Comparison of ENCODE assay signal across 8 mouse cellular contexts in the genomic region with DNA sequence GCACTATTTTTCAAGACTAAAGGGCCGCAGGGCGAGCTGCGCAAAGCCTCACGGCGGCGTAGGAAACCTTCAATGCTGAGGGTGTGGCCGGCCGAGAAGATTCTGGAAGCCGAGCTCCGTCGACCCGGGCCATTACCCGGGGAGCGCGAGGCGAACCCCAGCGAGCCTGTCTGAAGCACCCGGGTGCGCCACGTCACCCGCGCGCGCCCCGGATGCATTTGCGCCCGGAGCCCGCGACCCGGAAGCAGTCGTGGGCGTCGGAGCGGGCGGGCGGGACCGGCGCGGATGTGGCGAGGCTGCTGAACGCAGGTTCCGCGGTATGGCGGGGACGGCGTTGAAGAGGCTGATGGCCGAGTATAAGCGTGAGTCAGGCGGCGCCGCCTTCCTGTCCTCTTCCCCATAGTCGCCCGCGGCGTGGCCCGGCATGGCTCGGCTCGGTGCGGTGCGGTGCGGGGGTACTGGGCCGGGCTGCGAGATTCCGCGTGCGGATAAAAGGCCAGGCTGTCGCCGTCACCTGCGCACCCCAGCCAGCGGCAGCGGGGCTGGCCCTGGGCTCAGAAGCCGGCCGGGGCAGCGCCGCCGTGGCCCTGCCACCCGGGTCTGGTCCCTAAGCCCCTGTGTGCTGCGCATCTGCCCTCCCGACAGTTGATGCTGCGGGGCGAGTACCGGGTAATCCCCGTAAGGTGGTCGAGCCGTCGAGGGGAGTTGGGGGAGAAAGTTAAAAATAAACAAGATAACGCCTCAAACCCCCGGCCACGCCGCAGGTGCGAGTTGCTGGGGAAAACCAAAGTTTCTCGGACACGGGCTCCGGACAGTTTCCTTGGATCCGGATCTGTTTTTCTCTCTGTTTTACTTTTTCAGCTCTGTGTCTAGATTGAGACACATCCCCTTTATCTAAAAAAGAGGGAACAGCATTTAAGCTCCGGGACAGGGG. TPM values are rescaled to one million over a fixed set of nuclear protein-coding genes. Genes with fewer than 3 reads are reported as not detected.
DNase-seq lines count a peak whose midpoint lies in the region; ATAC-seq and TF ChIP-seq lines count a peak whose summit lies in the region.

Gene Ube2g2, plus strand, starts transcription at position 221 of the 934 bp plus-strand sequence.

- H3K4me3 ChIP-seq in G1E (ENCODE audit: low read depth, low read length) = peak within 1 kb of the TSS; percentile 97
- H3K4me3 ChIP-seq in forebrain, embryonic 16.5 days (replicated peaks; ENCODE audit: low read length) = peak within 1 kb of the TSS; percentile 99
- H3K4me3 ChIP-seq in layer of hippocampus, adult 2 months = peak within 1 kb of the TSS; percentile 82
- peak within 1 kb of the TSS; percentile 99 for H3K4me3 ChIP-seq in lung, embryonic 14.5 days (ENCODE audit: low read depth, low read length)

- H3K4me1 ChIP-seq in G1E (ENCODE audit: insufficient read depth, low read depth, low read length) = peaks cover 48% of the 10 kb centered on the region
- H3K4me1 ChIP-seq in forebrain, embryonic 16.5 days (replicated peaks; ENCODE audit: control insufficient read depth, insufficient read depth, low read length) = peaks cover 36% of the 10 kb centered on the region
- H3K4me1 ChIP-seq in lung, embryonic 14.5 days (ENCODE audit: insufficient read depth) = peaks cover 8% of the 10 kb centered on the region; the same call in 1 of the 2 replicates

- peak within 1 kb of the TSS; percentile 95 for H3K9ac ChIP-seq in forebrain, embryonic 16.5 days (replicated peaks; ENCODE audit: low read depth, low read length)
- peak within 1 kb of the TSS; percentile 97 for H3K9ac ChIP-seq in lung, embryonic 14.5 days

- peaks cover 70% of the 10 kb centered on the region for H3K36me3 ChIP-seq in G1E (replicated peaks)
- peaks cover 8% of the 10 kb centered on the region; the same call in 1 of the 2 replicates for H3K36me3 ChIP-seq in forebrain, embryonic 16.5 days (ENCODE audit: control insufficient read depth, insufficient read depth)
- H3K36me3 ChIP-seq in lung, embryonic 14.5 days (ENCODE audit: insufficient read depth) = peaks cover 27% of the 10 kb centered on the region

- TF ChIP-seq CTCF in G1E (IDR thresholded peaks at IDR 0.05; ENCODE audit: low read depth, low read length) = no peak
- TF ChIP-seq CTCF in layer of hippocampus, adult 2 months (conservative IDR thresholded peaks at IDR 0.05) = no peak
- no peak for TF ChIP-seq CTCF in lung, embryonic 14.5 days (IDR thresholded peaks at IDR 0.05; ENCODE audit: low read depth)

- intact Hi-C loops in heart, postnatal 25 days (cut with DNase I) = loop anchor here (5.0 to 10.0 kb wide), 2 partner anchors 40 to 542 kb away; partner anchors contain the start of genes D10Jhu81e and Pttg1ip

- no peaks in the 10 kb centered on the region for H3K9me3 ChIP-seq in G1E (replicated peaks)
- H3K9me3 ChIP-seq in forebrain, embryonic 16.5 days (ENCODE audit: control insufficient read depth, low read length) = no peaks in the 10 kb centered on the region
- H3K9me3 ChIP-seq in lung, embryonic 14.5 days (ENCODE audit: low read depth, low read length) = no peaks in the 10 kb centered on the region

- no peaks in the 10 kb centered on the region for H3K27me3 ChIP-seq in G1E (ENCODE audit: insufficient read depth, low read length)
- no peaks in the 10 kb centered on the region for H3K27me3 ChIP-seq in forebrain, embryonic 16.5 days (replicated peaks; ENCODE audit: control insufficient read depth, insufficient read depth, low read length)
- no peaks in the 10 kb centered on the region for H3K27me3 ChIP-seq in lung, embryonic 14.5 days (ENCODE audit: insufficient read depth, low read length)

- WGBS in forebrain, embryonic 16.5 days = under 1% methylated on average over 77 of the region's 96 CpGs
- whole genome bisulfite sequencing in lung, embryonic 14.5 days = under 1% methylated on average over 89 of the region's 96 CpGs

- H3K4me2 ChIP-seq in forebrain, embryonic 16.5 days (ENCODE audit: low read length) = peak within 1 kb of the TSS; percentile 87
- peak within 1 kb of the TSS; percentile 91 for H3K4me2 ChIP-seq in lung, embryonic 14.5 days

- ATAC-seq in G1E (ENCODE audit: extremely low read depth, insufficient number of reproducible peaks, low FRiP score, poor library complexity, severe bottlenecking) = peak; percentile 63
- peak; percentile 93 for ATAC-seq in forebrain, embryonic 16.5 days
- ATAC-seq in lung, embryonic 14.5 days (ENCODE audit: insufficient read depth) = peak; percentile 94
- peak; percentile 84 for ATAC-seq in neutrophil, adult 5-6 weeks (ENCODE audit: extremely low read depth, insufficient number of reproducible peaks, low FRiP score, poor library complexity, severe bottlenecking)

- peak within 1 kb of the TSS; percentile 89 for H3K27ac ChIP-seq in forebrain, embryonic 16.5 days (ENCODE audit: low read length)
- peak within 1 kb of the TSS; percentile 96 for H3K27ac ChIP-seq in layer of hippocampus, adult 2 months
- peak within 1 kb of the TSS; percentile 96 for H3K27ac ChIP-seq in lung, embryonic 14.5 days (ENCODE audit: low read depth)

- peak; percentile 94 for DNase-seq in G1E (ENCODE audit: low spot score)
- peak; percentile 91 for DNase-seq in cerebellum, adult 11-12 months
- DNase-seq in heart, postnatal 25 days (ENCODE audit: low spot score) = peak; percentile 89
- DNase-seq in layer of hippocampus, adult 2 months (ENCODE audit: low spot score in 2 of 2) = peak; percentile 88 to 93
- DNase-seq in lung, embryonic 14.5 days = peak; percentile 98
- DNase-seq in testis, postnatal 14 days (ENCODE audit: low spot score) = peak; percentile 91

RNA-seq across cellular contexts. Expression of gene Ube2g2, which starts in this region (rescaled TPM):
- total RNA-seq in G1E (2014; fragmentation: Nextera tagmentation) = 18.4 and 24.5 TPM in 2 replicates
- total RNA-seq in G1E (2017) = 20.7 and 23.4 TPM in 2 replicates
- polyA plus RNA-seq in G1E (2012) = 26.0 and 35.0 TPM in 2 replicates
- polyA plus RNA-seq in forebrain, embryonic 16.5 days (2015; fragmentation: Nextera tagmentation; extraction: Ambion mirVana) = 107 and 114 TPM in 2 replicates
- 10 to 100 TPM; 66.7 to 68.4 TPM for total RNA-seq in heart, postnatal 25 days (2021)
- total RNA-seq in layer of hippocampus, adult 2 months (2021) = 10 to 100 TPM; 81.6 to 95.4 TPM
- polyA plus RNA-seq in lung, embryonic 14.5 days (2014; fragmentation: Nextera tagmentation; extraction: Ambion mirVana) = 47.9 and 50.9 TPM in 2 replicates
- total RNA-seq in neutrophil, adult 5-6 weeks (2017) = 21.9 and 23.3 TPM in 2 replicates

Comparison
In these comparisons a context has a peak if more than half of its experiments do, and no peak if none do; other contexts are left out.
1. Peak in every context shown above with its lines: DNase-seq, ATAC-seq, H3K4me3 ChIP-seq and H3K27ac ChIP-seq.